Comparison of ENCODE assay signal across 26 mouse cellular contexts in the genomic region with DNA sequence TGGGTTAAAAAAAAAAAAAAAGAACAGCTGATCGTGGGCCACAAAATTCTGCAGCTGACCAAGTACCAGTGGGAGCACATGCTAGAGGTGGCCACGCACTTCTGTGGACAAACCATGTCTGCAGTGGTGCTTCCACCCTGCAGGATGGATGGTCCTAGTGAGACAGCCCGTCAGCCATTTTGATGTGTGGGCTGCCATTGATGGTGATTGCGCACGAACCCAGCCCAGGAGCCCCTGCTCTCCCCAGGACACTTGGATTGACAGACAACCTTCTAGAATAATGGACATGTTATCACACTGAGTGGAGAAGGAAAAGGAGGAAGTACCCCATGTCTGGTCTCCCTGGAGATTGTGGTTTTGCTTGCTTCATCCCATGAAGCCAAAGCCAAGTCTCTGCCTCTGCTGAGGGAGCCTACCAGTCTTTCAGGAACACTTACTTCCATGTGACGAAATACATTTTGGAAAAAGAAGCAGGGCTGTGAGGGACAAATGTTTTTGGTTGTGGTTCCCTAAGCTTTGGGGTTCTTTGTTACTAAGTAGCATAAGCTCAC. TPM values are rescaled to one million over a fixed set of nuclear protein-coding genes. Genes with fewer than 3 reads are reported as not detected.
DNase-seq lines count a peak whose midpoint lies in the region; ATAC-seq and TF ChIP-seq lines count a peak whose summit lies in the region.
"Had no signal": no experiment of that assay in that cellular context is flagged by ENCODE, and none has a peak within 500 bp of the region (broad histone marks: within the 10 kb centered on the region; RNA-seq: fewer than 3 reads in every experiment).

No protein-coding gene starts in this region.

- TF ChIP-seq CTCF in MEL (IDR thresholded peaks at IDR 0.05 in 2 of 3, conservative IDR thresholded peaks at IDR 0.05 in 1 of 3; ENCODE audit: control insufficient read depth in 1 of 3, insufficient read depth in 1 of 3, low read depth in 2 of 3, low read length in 3 of 3, poor library complexity in 1 of 3, severe bottlenecking in 1 of 3): no peak

- no peak overlapping the region for H3K27ac ChIP-seq in MEL (ENCODE audit: control insufficient read depth, low read depth, low read length)
- H3K27ac ChIP-seq in forebrain, embryonic 16.5 days (ENCODE audit: low read length): no peak overlapping the region
- H3K27ac ChIP-seq: forebrain, embryonic 10.5 days; forebrain, embryonic 13.5 days; gastrocnemius, adult 2 months; heart, adult 2 months; heart, embryonic 10.5 days; heart, embryonic 13.5 days; hindbrain, embryonic 12.5 days; hindbrain, embryonic 15.5 days had no signal

- peak; percentile 77 for ATAC-seq in megakaryocyte, adult 5-6 weeks (ENCODE audit: poor library complexity, severe bottlenecking)
- no peak for ATAC-seq in forebrain, embryonic 16.5 days
- ATAC-seq: CD4-positive, CD25-positive, alpha-beta regulatory T cell, adult 4 months; forebrain, embryonic 13.5 days; forebrain, postnatal 0 days; Patski had no signal

- 91% methylated on average over 6 of the region's 6 CpGs for WGBS in forebrain, embryonic 16.5 days

- no peaks in the 10 kb centered on the region; a peak in 1 of 4 replicates for H3K27me3 ChIP-seq in MEL (ENCODE audit: control insufficient read depth in 1 of 2, insufficient read depth in 2 of 2, low read length in 2 of 2)
- no peaks in the 10 kb centered on the region for H3K27me3 ChIP-seq in forebrain, embryonic 16.5 days (replicated peaks; ENCODE audit: control insufficient read depth, insufficient read depth, low read length)
- H3K27me3 ChIP-seq: forebrain, embryonic 13.5 days; heart, embryonic 13.5 days; hindbrain, embryonic 12.5 days; hindbrain, embryonic 15.5 days had no signal

- H3K4me3 ChIP-seq in MEL (ENCODE audit: control insufficient read depth in 1 of 2, insufficient read depth in 1 of 2, low read depth in 2 of 2, low read length in 2 of 2): no peak overlapping the region
- H3K4me3 ChIP-seq in forebrain, embryonic 16.5 days (replicated peaks; ENCODE audit: low read length): no peak overlapping the region
- H3K4me3 ChIP-seq: forebrain, embryonic 10.5 days; forebrain, embryonic 13.5 days; gastrocnemius, adult 2 months; heart, adult 2 months; heart, embryonic 10.5 days; heart, embryonic 13.5 days; hindbrain, embryonic 12.5 days; hindbrain, embryonic 15.5 days had no signal

- peak; percentile 10 for DNase-seq in lung, postnatal 36 days
- no peak for DNase-seq in lung, adult 18-20 months
- DNase-seq in MEL (ENCODE audit: low read depth, low spot score) (peak; percentile 11), MEL-GATA-1-ER (ENCODE audit: extremely low read depth, low read depth) (peak; percentile 7)
- DNase-seq in left cerebral cortex, adult 11 months (ENCODE audit: low spot score): no peak
- no peak for DNase-seq in embryo, embryonic 10.5 days (ENCODE audit: low spot score)
- DNase-seq: adrenal gland, postnatal 10 days; cerebellum, adult 11 months; cerebellum, adult 2 months; cerebellum, adult 9-11 months; cerebellum, postnatal 25 days; forebrain, postnatal 0 days; gastrocnemius, adult 2 months; gastrocnemius, postnatal 14 days had no signal

- no peaks in the 10 kb centered on the region for H3K9me3 ChIP-seq in MEL (replicated peaks; ENCODE audit: insufficient read depth, low read length)
- H3K9me3 ChIP-seq in forebrain, embryonic 16.5 days (ENCODE audit: control insufficient read depth, low read length): no peaks in the 10 kb centered on the region
- H3K9me3 ChIP-seq: forebrain, embryonic 10.5 days; forebrain, embryonic 13.5 days; heart, embryonic 10.5 days; heart, embryonic 13.5 days; hindbrain, embryonic 12.5 days; hindbrain, embryonic 15.5 days had no signal

- TF ChIP-seq POLR2A in MEL (IDR thresholded peaks at IDR 0.05; ENCODE audit: control insufficient read depth in 1 of 2, insufficient read depth in 1 of 2, low read depth in 1 of 2, low read length in 2 of 2, poor library complexity in 1 of 2): no peak

- no peak overlapping the region for H3K4me2 ChIP-seq in forebrain, embryonic 16.5 days (ENCODE audit: low read length)
- H3K4me2 ChIP-seq: forebrain, embryonic 13.5 days; heart, embryonic 13.5 days; hindbrain, embryonic 12.5 days; hindbrain, embryonic 15.5 days had no signal

- H3K36me3 ChIP-seq in MEL (ENCODE audit: control insufficient read depth in 1 of 2, insufficient read depth in 2 of 2, low read length in 2 of 2): no peaks in the 10 kb centered on the region
- no peaks in the 10 kb centered on the region for H3K36me3 ChIP-seq in forebrain, embryonic 16.5 days (ENCODE audit: control insufficient read depth, insufficient read depth)
- H3K36me3 ChIP-seq: forebrain, embryonic 10.5 days; heart, embryonic 10.5 days; heart, embryonic 13.5 days; hindbrain, embryonic 12.5 days; hindbrain, embryonic 15.5 days had no signal

- no peak for TF ChIP-seq EP300 in MEL (IDR thresholded peaks at IDR 0.05; ENCODE audit: low read depth in 1 of 2, low read length in 2 of 2)

- no peak overlapping the region for H3K9ac ChIP-seq in MEL (ENCODE audit: control insufficient read depth, low read depth, low read length, poor library complexity, severe bottlenecking)
- H3K9ac ChIP-seq in forebrain, embryonic 16.5 days (replicated peaks; ENCODE audit: low read depth, low read length): no peak overlapping the region
- H3K9ac ChIP-seq: forebrain, embryonic 13.5 days; forebrain, postnatal 0 days; heart, embryonic 13.5 days; hindbrain, embryonic 12.5 days; hindbrain, embryonic 15.5 days had no signal

- no peaks in the 10 kb centered on the region for H3K79me2 ChIP-seq in MEL (ENCODE audit: control insufficient read depth, insufficient read depth, low read length, poor library complexity)

- H3K4me1 ChIP-seq in MEL (ENCODE audit: control insufficient read depth in 1 of 2, insufficient read depth in 2 of 2, low read length in 2 of 2): no peaks in the 10 kb centered on the region
- H3K4me1 ChIP-seq in forebrain, embryonic 16.5 days (replicated peaks; ENCODE audit: control insufficient read depth, insufficient read depth, low read length): no peaks in the 10 kb centered on the region
- H3K4me1 ChIP-seq: forebrain, embryonic 10.5 days; forebrain, embryonic 13.5 days; heart, embryonic 10.5 days; heart, embryonic 13.5 days; hindbrain, embryonic 12.5 days; hindbrain, embryonic 15.5 days had no signal

- TF ChIP-seq RAD21 in MEL (IDR thresholded peaks at IDR 0.05; ENCODE audit: low read depth, low read length): no peak

TF ChIP-seq in MEL, 35 proteins besides CTCF, POLR2A, EP300 and RAD21:
- TF ChIP-seq MAFK (IDR thresholded peaks at IDR 0.05; ENCODE audit: borderline replicate concordance, low read depth, low read length) (no peak), MEF2A (IDR thresholded peaks at IDR 0.05; ENCODE audit: extremely low read depth, insufficient replicate concordance, low read depth, low read length, poor library complexity, severe bottlenecking) (no peak), ZKSCAN1 (IDR thresholded peaks at IDR 0.05; ENCODE audit: low read depth, low read length) (no peak), CHD2 (IDR thresholded peaks at IDR 0.05; ENCODE audit: low read length) (no peak), E2F4 (IDR thresholded peaks at IDR 0.05; ENCODE audit: borderline replicate concordance, low read depth, low read length) (no peak), NRF1 (IDR thresholded peaks at IDR 0.05; ENCODE audit: insufficient read depth, low read depth, low read length, poor library complexity, severe bottlenecking) (no peak), JUND (IDR thresholded peaks at IDR 0.05; ENCODE audit: low read depth, low read length) (no peak), KAT2A (conservative IDR thresholded peaks at IDR 0.05; ENCODE audit: low read depth, low read length) (no peak), ZMIZ1 (IDR thresholded peaks at IDR 0.05; ENCODE audit: low read depth, low read length) (no peak), UBTF (IDR thresholded peaks at IDR 0.05; ENCODE audit: borderline replicate concordance, insufficient read depth, low read depth, low read length) (no peak), ZC3H11A (IDR thresholded peaks at IDR 0.05; ENCODE audit: low read depth, low read length) (no peak), USF2 (IDR thresholded peaks at IDR 0.05; ENCODE audit: borderline replicate concordance in 1 of 2, insufficient read depth in 1 of 2, low read depth in 1 of 2, low read length in 2 of 2) (no peak), MYB (IDR thresholded peaks at IDR 0.05; ENCODE audit: low read depth, low read length) (no peak), MYC (IDR thresholded peaks at IDR 0.05; ENCODE audit: low read depth, low read length) (no peak), RCOR1 (IDR thresholded peaks at IDR 0.05; ENCODE audit: low read depth, low read length) (no peak), TBP (IDR thresholded peaks at IDR 0.05; ENCODE audit: low read depth, low read length) (no peak), TCF12 (IDR thresholded peaks at IDR 0.05; ENCODE audit: low read depth, low read length) (no peak), ZNF384 (IDR thresholded peaks at IDR 0.05; ENCODE audit: low read depth, low read length) (no peak), POLR2AphosphoS5 (IDR thresholded peaks at IDR 0.05; ENCODE audit: borderline replicate concordance, low read depth, low read length) (no peak), GABPA (IDR thresholded peaks at IDR 0.05; ENCODE audit: low read depth, low read length) (no peak)
TF ChIP-seq in MEL: peak in this region for 0.

RNA-seq across cellular contexts. Expression of a gene that starts 27.7 kb away (rescaled TPM):
- not detected in 2 replicates for total RNA-seq in MEL (2012; rRNA removed)
- under 1 TPM in 1 of 2 experiments, not detected in 1; 0.01 TPM for polyA plus RNA-seq in MEL (2012; ENCODE audit: insufficient read depth in 1 of 2, insufficient read length in 2 of 2, low read depth in 1 of 2, low replicate concordance in 2 of 2, missing spikeins in 1 of 2)
- 2.9 and 4.4 TPM in 2 replicates for total RNA-seq in megakaryocyte, adult 5-6 weeks (2015)
- total RNA-seq in megakaryocyte, adult 5-6 weeks (2017): 1.9 and 2.4 TPM in 2 replicates
- 34.6 and 35.2 TPM in 2 replicates for polyA plus RNA-seq in forebrain, embryonic 16.5 days (2015; fragmentation: Nextera tagmentation; extraction: Ambion mirVana)
- total RNA-seq: heart, adult 2 months; heart, postnatal 25 days had no signal
- polyA plus RNA-seq: CD4-positive, CD25-positive, alpha-beta regulatory T cell, adult 4 months had no signal

Comparison
In these comparisons a context has a peak if more than half of its experiments do, and no peak if none do; other contexts are left out.
1. DNase-seq: peak in lung, postnatal 36 days (single experiment), MEL (single experiment) and MEL-GATA-1-ER (single experiment); none in lung, adult 18-20 months (0 of 2), left cerebral cortex, adult 11 months (single experiment) and embryo, embryonic 10.5 days (single experiment).